Mouse (Mus musculus): ENCODE results near the gene Sypl. TPM values are rescaled to one million over a fixed set of nuclear protein-coding genes. Genes with fewer than 3 reads are reported as not detected.

The Sypl gene
- total RNA-seq, 2 experiments from 2014 or later: 33.6 to 41.8 TPM

GRCm38 (mm10) chr12:33008305-33009110, 54.8 kb downstream of the Sypl start:
- H3K27ac ChIP-seq: no peak overlapping the region
- H3K4me3 ChIP-seq: no peak overlapping the region
- DNase-seq (ENCODE audit: extremely low spot score in 1 of 2, low spot score in 2 of 2): no peak
- TF ChIP-seq CTCF (IDR thresholded peaks at IDR 0.05): no peak
- intact Hi-C loops (cut with DNase I): no loop called here

GRCm38 (mm10) chr12:33009206-33009966, 55.7 kb downstream of the Sypl start:
- no peak overlapping the region for H3K27ac ChIP-seq
- intact Hi-C loops (cut with DNase I): no loop called here
- TF ChIP-seq CTCF (IDR thresholded peaks at IDR 0.05): no peak
- H3K4me3 ChIP-seq: no peak overlapping the region
- DNase-seq (ENCODE audit: extremely low spot score in 1 of 2, low spot score in 2 of 2): no peak

GRCm38 (mm10) chr12:33010026-33010425, 56.3 kb downstream of the Sypl start:
- TF ChIP-seq CTCF (IDR thresholded peaks at IDR 0.05): peak; percentile 63
- Histone ChIP-seq H3K4me3 (no peak overlapping the region), H3K27ac (no peak overlapping the region)
- intact Hi-C loops (cut with DNase I): loop anchor here (2.0 to 10.0 kb wide), 4 partner anchors 58 to 375 kb away; partner anchors contain the start of gene Sypl
- no peak for DNase-seq (ENCODE audit: extremely low spot score in 1 of 2, low spot score in 2 of 2)

- no peak for DNase-seq (ENCODE audit: extremely low spot score in 1 of 2, low spot score in 2 of 2)
- Histone ChIP-seq H3K27ac (no peak overlapping the region), H3K4me3 (no peak overlapping the region)
- intact Hi-C loops (cut with DNase I): loop anchor here (5.0 to 10.0 kb wide), 2 partner anchors 62 to 379 kb away; partner anchors contain the start of gene Sypl
- no peak for TF ChIP-seq CTCF (IDR thresholded peaks at IDR 0.05)
These were observed 60.5 kb downstream of the Sypl start for GRCm38 (mm10) chr12:33014050-33014796.

- no peak for DNase-seq (ENCODE audit: extremely low spot score in 1 of 2, low spot score in 2 of 2)
- TF ChIP-seq CTCF (IDR thresholded peaks at IDR 0.05): no peak
- H3K4me3 ChIP-seq: no peak overlapping the region
- intact Hi-C loops (cut with DNase I): loop anchor here (10.0 kb wide), 1 partner anchor 380 kb away; no protein-coding TSS in a partner anchor
- no peak overlapping the region for H3K27ac ChIP-seq
These were observed 61.4 kb downstream of the Sypl start for GRCm38 (mm10) chr12:33015103-33015502.

- TF ChIP-seq CTCF (IDR thresholded peaks at IDR 0.05): no peak
- intact Hi-C loops (cut with DNase I): loop anchor here (10.0 kb wide), 1 partner anchor 382 kb away; no protein-coding TSS in a partner anchor
- DNase-seq (ENCODE audit: extremely low spot score in 1 of 2, low spot score in 2 of 2): no peak
- H3K4me3 ChIP-seq: no peak overlapping the region
- H3K27ac ChIP-seq: no peak overlapping the region
These were observed 63.4 kb downstream of the Sypl start for GRCm38 (mm10) chr12:33016824-33017705.

GRCm38 (mm10) chr12:33018601-33019000, 64.9 kb downstream of the Sypl start:
- intact Hi-C loops (cut with DNase I): loop anchor here (10.0 kb wide), 1 partner anchor 384 kb away; no protein-coding TSS in a partner anchor
- no peak for DNase-seq (ENCODE audit: extremely low spot score in 1 of 2, low spot score in 2 of 2)
- TF ChIP-seq CTCF (IDR thresholded peaks at IDR 0.05): no peak
- H3K4me3 ChIP-seq: no peak overlapping the region
- H3K27ac ChIP-seq: no peak overlapping the region

GRCm38 (mm10) chr12:33020011-33020410, 66.3 kb downstream of the Sypl start:
- intact Hi-C loops (cut with DNase I): no loop called here
- H3K27ac ChIP-seq: no peak overlapping the region
- TF ChIP-seq CTCF (IDR thresholded peaks at IDR 0.05): no peak
- DNase-seq (ENCODE audit: extremely low spot score in 1 of 2, low spot score in 2 of 2): no peak
- H3K4me3 ChIP-seq: no peak overlapping the region

GRCm38 (mm10) chr12:33021140-33021539, 67.4 kb downstream of the Sypl start:
- no peak for TF ChIP-seq CTCF (IDR thresholded peaks at IDR 0.05)
- no peak overlapping the region for H3K4me3 ChIP-seq
- DNase-seq (ENCODE audit: extremely low spot score in 1 of 2, low spot score in 2 of 2): no peak
- intact Hi-C loops (cut with DNase I): no loop called here
- no peak overlapping the region for H3K27ac ChIP-seq

- H3K4me3 ChIP-seq: no peak overlapping the region
- no peak for DNase-seq (ENCODE audit: extremely low spot score in 1 of 2, low spot score in 2 of 2)
- intact Hi-C loops (cut with DNase I): no loop called here
- H3K27ac ChIP-seq: no peak overlapping the region
- TF ChIP-seq CTCF (IDR thresholded peaks at IDR 0.05): no peak
These were observed 68.1 kb downstream of the Sypl start for GRCm38 (mm10) chr12:33021751-33022150.

GRCm38 (mm10) chr12:33024524-33024923, 70.8 kb downstream of the Sypl start:
- H3K27ac ChIP-seq: no peak overlapping the region
- intact Hi-C loops (cut with DNase I): no loop called here
- H3K4me3 ChIP-seq: no peak overlapping the region
- no peak for DNase-seq (ENCODE audit: extremely low spot score in 1 of 2, low spot score in 2 of 2)
- no peak for TF ChIP-seq CTCF (IDR thresholded peaks at IDR 0.05)
